Mouse (Mus musculus) lung, postnatal 10 days (tissue): Measurements from ENCODE around the gene Bicdl2.
A peak's percentile ranks its signal among the peaks of the same experiment; 100 is the strongest.

Experiments used
- DNase-seq: peaks from one replicate; pipeline ENCODE4 v3.0.0; 2021

Bicdl2 gene

DNA sequence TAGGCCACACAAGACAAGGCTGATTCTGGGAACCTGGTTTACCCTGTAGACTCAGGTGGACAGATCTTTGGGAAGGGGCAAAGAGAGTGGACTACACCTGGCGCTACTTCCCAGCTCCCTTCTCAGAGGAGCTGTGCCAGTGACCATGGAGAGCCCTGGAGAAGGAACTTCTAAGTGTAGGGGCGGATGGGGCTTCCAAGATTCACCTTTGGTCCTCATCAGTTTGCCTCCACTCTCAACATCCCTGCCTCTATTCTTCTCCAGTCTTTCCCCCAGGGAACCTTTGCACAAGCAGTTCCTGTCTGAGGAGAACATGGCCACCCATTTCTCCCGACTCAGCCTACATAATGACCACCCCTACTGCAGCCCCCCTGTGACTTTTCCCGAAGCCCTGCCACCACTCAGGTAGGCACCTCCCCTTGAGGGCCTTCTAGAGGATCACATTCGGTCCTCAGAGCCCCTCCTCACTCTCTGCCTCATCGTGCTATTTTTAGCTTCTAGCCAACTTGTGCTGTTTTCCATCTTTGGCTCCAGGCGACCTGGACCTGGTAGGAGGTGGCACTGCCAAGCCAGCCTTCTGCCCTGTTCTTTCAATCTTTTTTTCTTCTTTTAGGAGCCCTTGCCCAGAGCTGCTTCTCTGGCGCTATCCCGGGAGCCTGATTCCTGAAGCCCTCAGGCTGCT is 14.1 kb downstream of the Bicdl2 start:
- peak; percentile 21 for DNase-seq

DNA sequence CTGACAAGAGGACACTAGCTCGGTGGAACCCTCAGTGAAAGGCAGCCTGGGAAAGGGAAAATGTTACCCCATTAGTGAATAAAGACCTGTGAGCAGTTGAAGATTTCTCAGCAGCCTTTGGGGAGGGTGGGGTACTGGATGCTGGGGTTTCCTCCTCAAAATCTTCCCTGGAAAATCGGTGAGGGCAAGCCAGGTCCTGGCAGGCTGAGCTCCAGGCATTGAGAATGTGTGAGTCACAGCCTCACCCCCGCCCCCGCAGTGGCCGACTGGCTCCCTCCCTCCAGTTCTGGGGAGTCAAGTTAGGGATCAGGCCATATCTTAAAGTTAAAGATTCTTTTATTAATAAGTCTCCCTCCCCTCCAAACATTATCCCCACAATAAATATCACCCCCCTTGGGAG is 14.8 kb downstream of the Bicdl2 start:
- DNase-seq, result peak; percentile 70

DNA sequence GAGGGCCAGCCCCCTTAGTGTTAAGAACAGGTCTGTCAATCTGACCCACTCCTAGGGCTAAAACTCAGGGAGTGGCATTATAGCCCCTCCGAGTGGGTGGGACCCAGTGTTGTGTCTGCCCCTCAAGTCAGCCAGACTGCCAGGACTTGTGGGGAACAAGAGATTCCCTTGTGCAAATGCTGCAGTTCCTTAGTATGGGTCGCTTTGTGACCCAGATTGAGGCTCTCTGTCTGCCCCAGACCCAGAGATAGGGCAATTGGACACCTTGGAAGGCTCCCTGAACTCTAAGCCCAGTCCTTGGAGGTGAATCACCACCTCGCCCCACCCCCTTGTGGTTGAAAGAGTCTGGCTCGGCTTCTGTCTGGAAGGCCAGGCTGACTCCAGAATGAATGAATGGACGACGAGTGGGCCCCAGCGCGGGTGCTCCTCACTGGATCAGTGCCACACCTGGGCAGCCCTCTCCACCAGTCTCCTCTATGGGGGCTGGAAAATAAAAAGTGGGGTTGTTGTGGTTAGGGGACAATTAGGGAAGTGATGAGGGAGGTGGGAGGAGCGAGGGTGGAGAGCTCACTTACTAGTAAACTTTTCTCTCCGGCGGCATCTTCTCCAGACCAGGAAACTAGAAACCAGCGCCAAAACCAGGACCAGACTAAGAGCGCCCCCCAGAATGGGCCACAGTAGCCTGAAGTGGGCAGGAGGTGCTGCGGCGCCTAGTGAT is 15.4 kb downstream of the Bicdl2 start:
- DNase-seq, result peak; percentile 65

DNA sequence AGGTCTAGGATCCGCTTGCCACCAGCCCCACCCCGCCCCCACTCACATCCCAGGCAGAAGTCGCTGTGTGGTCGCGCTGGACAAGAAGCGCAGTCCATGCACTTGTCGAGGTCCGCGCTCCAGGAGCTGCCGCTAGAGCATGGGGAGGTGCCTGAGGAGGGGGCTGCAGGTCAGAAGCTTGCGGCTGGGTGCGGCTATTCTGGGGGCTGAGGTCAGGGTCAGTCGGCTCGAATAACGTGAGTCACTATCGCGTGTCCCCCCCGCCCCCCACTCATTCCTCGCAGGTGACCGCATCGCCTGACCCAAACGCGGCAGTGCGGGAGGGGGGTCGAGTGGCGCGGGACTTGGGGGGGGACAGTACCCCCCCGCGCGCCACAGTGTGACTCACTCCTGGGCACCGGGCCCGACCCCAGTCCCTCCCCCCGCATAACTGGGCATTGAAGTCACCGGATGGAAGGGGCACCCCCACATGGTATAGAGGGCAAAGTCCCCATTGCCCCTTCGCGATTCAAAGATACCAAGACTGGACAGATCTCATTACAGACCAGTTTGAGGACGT is 16.2 kb downstream of the Bicdl2 start:
- DNase-seq, result peak; percentile 63

DNA sequence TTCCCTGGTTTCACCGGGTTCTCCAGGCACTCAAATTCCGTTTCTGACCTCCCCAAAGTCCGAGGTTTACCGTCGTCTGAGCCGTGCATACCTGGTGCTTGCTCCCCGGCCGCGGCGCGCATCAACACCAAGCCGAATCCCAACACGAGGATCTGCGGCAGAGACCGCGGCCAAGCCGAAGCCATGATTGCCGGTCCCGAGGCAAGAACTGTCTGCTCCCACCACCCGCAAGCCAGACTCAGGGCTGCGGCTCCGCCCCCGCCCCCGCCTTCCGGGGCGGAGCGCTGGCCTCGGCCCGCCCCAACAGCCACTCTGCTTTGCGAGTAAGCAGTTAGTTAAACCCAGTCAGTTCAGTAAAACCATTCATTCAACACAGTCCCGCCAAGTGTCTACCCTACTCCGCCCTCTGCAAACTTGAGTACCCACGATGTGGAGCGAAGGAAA is 17.0 kb downstream of the Bicdl2 start, which contains the start of gene Tnfrsf12a:
TSS of gene Tnfrsf12a (minus strand) at position 233 of the 444 bp plus-strand sequence.
- peak; percentile 92 for DNase-seq

DNA sequence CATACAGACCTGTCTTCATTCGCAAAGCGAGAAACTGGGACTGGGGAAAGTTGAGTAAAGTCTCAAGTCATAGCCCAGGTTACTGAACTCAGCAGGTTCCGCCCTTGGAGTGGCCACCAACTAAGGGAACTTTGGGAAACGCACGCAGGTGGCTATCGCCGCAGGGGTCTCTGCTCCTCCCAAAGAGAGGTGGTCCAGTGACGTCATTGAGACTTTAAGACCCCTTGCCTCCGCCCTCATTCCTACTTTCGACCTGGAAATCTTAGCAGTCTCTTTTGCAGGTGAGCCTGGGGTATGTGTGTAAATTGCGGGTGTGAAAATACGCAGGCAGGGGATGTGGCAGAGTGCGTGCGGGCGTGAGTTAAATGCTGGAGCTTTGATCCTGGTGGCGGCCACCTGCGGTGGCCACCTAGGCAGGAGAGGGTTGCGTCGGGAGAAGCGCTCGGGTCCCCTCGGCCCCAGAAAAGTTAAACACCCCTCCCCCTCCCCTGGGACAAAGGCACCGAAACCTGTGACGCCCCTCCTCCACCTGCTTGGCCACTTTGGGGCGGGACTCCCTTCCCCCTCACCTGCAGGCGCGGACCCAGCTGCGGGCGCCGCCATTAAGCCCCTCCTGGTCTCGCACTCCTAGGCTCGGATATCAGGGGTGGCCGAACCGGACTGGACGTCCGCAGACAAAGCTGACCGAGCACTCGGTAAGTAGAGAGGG is 19.0 kb downstream of the Bicdl2 start, which contains the start of gene Cldn6:
TSS of gene Cldn6 (plus strand) at position 123 of the 709 bp plus-strand sequence.
- no peak for DNase-seq

DNA sequence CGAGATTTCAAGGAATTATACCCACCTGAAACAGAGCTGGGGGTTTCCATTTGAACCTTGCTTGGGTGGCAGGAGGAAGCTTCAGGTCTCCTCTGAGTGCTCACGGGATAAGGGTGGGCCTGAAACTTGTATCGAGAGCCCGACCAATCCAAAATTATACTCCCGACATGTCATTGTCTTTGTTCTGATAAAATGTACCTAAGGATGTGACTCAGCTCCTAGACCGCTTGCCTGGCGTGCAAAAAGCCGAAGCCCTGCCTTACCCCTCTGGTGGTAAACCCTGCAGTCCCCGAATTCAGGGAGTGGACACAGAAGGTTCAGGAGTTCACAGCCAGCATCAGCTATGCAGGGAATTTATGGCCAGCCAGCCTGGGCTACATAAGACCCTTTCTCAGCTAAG is 20.0 kb downstream of the Bicdl2 start:
- no peak for DNase-seq

DNA sequence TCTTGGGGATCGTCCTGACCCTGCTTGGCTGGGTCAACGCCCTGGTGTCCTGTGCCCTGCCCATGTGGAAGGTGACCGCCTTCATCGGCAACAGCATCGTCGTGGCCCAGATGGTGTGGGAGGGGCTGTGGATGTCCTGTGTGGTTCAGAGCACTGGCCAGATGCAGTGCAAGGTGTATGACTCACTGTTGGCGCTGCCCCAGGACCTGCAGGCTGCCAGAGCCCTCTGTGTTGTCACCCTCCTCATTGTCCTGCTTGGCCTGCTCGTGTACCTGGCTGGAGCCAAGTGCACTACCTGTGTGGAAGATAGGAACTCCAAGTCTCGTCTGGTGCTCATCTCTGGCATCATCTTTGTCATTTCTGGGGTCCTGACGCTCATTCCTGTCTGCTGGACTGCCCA is 20.8 kb downstream of the Bicdl2 start:
- peak; percentile 20 for DNase-seq

DNA sequence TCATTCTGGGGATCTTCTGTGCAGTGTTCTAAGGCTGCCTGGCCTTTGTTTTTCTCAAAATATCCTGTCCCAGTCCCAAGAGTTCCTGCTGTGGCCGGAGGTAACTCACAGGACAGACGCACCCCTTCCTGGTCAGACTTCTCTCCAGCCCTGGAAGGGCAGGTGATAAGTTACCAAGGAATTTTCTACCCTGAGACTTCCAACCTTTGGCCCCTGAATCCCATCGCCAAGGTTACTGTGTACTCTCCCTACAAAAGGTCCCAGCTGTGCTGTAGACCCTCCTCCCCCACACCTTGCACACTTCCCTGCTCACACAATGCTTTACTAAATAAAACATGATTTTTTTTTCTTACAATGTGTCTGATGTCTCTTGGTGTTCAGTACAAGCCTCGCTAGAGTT is 21.8 kb downstream of the Bicdl2 start:
- DNase-seq, result no peak

DNA sequence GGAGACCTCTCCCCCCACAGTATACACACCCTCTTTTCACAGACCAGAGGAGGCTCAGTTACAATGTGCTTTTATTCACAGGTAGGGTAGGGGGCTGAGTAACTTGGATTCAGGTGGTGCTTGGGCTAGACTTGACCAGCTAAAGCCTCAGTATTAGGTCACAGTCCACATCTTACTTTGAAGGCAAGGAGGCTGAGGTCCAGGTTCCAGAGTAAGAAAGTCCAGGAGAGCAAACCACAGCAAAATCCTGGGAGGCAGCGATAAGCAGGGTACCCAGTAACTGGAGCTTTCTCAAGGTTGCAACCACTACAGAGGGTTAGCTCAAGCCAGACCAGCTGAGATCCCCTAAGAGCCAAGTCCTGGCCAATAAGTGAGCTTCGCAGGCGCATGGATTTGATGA is 22.2 kb downstream of the Bicdl2 start:
- DNase-seq, result no peak

DNA sequence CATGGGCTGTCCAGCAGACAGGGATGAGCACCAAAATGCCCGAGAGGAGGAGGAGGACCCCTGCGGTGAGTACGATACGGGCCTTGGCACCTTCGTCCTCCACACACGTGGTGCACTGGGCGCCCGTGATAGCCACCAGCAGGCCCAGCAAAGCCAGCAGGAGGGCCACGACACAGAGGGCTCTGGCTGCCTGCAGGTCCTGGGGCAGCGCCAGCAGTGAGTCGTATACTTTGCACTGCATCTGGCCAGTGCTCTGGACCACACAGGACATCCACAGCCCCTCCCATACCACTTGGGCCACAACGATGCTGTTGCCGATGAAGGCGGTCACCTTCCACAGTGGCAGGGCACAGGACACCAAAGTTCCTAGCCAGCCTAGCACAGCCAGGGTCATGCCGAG is 22.9 kb downstream of the Bicdl2 start:
- DNase-seq, result no peak

DNA sequence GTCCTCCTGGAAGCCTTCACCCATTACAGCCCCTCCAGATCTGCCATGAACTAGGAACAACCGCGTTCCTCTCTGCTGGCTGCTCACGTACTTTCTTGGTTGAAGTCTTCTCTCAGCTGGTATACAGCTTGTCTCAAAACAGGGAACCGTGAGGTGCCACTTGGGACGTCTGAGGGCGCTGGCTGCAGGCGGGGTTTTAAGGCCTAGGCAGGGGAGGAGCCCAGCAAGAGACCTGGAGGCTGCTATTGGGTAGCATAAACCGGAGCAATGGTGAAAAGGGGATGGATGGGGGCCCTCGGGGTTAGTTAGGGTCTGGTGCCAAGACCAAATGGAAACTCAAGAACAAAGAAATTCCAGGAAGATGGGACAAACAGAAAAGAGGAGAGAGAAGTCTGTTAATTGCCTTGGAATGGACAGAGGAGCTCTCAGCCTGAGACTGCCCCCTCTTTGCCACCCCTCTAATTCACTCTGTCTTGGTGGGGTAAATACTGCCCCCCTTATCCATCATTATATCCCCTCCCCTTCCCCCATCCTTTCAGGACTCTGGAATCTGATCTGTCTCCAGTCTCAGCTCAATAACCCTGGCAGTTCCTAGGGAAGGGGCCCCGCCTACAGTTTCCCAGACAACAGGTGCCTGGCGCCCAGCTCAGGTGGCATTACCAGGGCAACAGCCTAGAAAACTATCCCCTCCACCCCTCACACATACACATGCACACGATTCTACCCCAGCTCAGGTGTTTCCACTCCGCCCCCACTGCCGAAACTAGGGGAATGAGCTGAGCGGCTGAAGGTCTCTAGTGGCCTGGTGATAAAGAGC is 23.8 kb downstream of the Bicdl2 start, which contains the start of gene Cldn9:
TSS of gene Cldn9 (minus strand) at position 171 of the 817 bp plus-strand sequence.
- DNase-seq, result no peak

DNA sequence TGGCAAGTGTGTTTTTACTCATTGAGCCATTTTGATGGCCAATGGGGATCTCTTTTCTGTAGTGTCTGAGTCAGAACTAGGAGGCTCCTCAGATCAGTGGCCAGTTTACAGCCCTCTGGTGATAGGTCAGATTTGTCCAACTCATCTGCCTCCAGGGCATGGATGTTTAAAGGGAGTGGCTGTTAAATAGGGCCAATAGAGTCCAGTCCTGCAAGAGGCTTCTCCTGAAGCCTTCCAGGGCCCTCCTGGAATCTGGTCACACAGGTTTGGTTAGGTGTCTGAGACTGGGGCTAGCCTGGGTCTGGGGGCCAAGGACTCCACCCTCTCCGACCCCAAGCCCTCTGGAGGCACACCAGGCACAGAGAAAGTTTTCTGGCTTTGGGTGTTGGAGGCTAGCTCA is 34.2 kb downstream of the Bicdl2 start:
- no peak for DNase-seq

DNA sequence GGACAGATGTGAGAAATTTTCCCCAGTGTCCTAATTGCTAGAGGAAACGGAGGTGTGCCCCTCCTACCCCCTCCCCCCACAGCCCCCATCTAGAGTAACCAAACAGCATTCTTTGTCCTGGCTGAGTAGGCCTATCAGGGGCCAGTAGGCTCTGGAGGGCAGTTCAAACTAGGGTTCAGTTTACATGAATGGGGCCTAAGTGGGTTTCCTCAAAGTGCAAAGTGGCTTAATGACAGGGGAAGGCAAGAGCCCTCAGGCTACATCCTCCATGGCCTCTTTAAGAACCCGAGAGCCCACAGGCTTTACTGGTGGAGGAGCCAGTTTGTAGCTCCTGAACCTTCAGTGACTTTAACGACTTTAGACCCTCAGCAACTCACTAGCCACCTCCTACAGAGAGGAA is 35.5 kb downstream of the Bicdl2 start:
- no peak for DNase-seq

DNA sequence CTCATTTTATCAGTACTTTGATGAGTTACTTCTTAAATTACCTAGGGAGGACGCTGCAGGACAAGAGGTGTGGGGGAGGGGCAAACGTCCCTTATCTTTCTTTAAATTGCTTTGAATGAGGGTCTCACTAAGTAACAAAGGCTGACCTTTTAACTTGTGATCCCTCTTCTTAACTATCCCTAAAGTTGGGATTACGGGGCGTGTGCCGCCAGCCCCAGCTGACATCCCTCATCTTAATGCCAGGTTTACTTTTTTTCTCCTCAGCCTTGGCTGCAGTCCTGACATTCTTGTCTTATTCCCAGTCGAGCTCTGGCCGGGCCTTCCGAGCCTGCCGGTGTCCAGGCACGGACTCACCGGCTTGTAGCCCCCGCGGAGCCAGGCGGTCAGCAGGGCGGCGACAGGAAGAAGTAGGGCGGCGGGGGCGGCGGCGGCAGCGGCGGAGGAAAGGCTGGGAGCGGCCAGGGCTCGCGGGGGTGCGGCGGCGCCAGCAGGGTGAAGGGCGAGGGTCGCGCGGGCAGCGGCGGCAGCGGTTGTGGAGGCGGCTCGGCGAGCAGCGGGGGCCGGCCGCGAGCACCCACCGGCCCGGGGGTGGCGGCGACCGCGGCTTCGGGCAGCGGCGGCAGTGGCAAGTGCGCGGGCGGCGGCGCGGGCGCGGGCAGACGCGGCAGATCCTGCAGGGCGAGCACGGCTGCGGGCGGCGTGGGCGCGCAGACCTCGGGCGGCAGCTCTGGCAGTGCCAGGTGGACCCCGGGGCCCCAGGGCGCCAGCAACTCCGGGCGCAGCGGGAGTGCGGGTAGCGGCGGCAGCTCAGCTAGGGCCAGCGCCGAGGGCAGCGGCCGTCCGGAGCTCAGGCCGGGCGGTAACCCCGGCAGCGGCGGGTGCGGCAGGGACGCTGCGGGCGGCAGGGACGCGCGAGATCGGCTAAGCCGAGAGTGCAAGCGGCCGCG is 39.1 kb downstream of the Bicdl2 start:
- DNase-seq, result peak; percentile 41

DNA sequence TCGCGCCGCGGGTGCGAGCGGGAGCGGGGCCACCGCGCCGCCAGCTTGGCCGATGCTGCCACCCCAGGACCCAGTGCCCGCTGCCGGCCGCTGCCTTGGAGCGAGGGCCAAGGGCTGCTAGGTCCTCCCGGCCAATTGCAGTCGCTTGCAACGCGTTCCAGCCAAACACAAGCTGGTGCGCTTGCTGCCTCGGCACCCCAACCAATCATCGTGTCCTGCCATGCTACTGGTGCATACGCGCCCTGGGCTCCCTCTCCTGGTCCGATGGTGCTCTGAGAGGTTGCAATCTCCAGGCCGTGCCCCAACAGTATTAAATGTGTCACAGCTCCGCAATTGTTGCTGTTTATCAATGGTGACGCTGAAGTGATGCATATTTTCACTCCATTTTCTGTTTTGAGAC is 39.8 kb downstream of the Bicdl2 start:
- DNase-seq, result peak; percentile 94

DNA sequence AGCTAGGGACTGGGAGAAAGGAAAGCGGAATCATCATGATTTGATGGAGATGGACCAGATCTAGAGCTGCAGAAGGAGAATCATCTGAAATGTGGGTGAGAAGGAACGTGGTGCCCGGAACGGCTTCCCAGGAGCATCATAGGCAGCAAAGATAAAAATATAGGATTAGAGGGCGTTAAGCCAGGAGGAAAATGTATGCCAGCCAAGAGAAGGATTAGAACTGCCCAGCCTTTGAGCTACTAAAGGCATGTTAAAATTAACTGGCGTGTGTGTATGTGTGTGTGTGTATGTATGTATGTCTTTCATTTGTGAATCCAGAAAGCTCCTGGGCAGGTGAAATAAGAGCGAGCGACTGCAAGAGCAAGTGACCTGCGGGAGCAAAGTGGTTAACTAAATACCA is 43.0 kb downstream of the Bicdl2 start:
- DNase-seq, result no peak

DNA sequence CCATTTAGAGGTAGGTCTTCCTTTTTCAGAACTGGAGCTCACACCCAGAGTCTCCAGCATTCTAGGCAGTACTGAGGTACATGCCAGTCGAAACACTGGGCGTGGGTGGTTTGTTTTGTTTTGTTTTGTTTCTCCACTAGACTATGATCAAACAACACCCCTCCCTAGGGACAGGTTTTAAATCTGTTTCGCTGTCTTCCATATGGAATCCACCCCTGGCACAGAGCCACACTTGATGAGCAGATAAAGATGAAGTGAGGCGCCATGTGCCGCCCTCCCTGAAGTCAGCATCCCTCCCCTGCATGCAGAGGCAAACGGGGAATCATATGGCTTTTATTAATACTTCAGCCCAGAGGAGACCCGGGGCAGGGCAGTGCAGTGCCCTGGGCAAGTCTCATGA is 44.4 kb downstream of the Bicdl2 start:
- DNase-seq, result no peak

DNA sequence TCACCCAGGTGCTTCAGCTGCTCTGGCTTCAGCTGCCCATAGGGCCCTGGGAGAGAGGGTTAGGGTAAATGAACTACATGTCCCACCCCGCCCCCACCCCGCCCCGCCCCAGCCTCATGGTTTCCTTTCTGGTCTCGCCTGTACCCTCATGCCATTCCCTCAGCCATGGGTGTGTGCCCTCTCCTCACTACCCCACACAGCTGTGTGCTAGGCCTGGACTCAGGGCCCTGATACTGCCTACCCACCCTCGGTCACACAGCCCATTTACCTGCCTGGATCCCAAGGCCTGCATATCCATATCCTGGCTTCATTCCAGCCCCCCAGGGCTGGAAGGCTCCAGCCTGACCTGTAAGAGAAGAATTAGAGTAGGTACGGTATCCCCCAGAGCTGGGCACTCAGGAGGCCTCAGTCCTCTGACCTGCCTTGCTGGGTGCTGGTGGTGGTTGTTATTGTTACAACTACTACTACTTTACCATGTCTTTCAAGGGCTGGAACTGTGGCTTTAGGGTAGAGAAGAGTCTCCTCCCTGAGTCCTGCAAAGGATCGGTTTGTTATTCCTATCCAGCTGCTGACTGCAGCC is 45.3 kb downstream of the Bicdl2 start:
- no peak for DNase-seq

DNA sequence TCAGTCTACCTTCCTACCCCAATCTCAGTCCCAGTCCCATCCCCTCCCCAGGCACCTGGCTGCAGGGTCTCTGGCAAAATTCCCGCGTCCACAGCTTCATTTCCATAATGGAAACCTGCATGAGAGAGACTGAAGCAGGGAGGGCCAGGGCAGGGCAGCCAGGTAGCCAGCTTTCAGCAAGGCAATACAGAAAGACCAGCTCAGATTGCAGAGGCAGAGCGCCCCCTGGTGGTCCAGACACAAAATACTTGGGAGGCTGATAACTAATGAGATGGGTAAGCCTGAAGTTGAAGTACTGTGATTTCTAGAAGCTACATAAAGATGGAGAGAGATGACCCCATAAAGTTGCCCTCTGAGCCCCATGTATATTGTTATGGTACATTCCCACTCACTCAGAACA is 45.9 kb downstream of the Bicdl2 start:
- DNase-seq, result peak; percentile 78

DNA sequence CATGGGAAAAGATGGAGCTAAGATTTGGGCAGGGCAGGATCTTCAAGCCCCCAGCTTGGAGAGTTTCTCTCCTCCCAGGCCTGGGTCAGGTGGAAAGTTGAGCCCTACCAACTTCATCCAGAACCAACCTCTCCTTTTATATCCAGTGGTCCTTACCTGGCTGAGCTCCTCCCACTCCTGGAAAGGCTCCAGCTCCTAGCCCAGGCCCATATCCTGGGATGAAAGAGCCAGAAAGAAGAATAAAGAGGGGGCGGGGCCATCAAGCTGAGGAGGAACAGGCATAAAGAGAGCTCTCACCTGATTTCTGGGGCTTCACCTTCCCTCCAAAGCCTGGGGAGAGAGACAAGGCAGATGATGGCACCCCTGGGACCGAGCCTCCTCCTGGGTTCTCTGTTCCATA is 56.7 kb downstream of the Bicdl2 start:
- no peak for DNase-seq
